Mouse (Mus musculus): ENCODE measurements around the gene Prpf40a.

The Prpf40a gene

DNA sequence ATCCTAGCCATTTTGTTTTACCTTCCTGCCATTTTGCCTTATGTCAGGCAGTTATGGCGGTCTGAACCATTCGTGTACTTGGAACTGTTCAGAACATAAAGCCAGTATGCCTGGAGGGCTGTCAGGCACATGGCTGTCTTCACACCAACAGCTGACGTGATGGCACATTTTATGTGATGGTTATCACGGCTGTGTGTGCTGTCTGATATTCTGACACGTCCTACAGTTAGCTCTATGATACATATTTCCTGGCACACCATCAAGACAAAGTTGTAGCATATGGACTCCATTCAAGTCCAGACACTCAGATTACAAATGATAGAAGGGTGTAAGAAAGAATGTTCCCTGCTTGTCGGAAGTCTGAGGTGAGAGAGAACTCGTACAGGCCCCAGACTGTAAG, 85.0 kb downstream of the Prpf40a start:
- in situ Hi-C loops (cut with MboI; ENCODE audit: low sequenced_read_pairs): no loop called here

DNA sequence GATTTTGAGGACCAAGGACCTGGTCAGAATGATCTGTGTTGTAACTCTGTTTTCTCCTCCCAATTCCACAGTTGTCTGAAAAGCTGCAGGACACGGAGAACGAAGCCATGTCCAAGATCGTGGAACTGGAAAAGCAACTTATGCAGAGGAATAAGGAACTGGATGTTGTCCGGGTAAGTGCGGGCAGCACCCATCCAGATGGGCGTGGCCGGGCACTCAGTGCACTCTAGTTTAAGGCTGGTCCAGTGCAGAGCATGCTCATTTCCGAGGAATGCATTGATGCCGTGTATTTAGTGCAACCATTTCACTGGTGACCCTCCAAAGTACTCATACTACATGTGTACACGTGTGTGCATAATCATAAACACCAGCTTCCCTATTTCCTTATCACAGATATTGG, 85.7 kb downstream of the Prpf40a start:
- in situ Hi-C loops (cut with MboI; ENCODE audit: low sequenced_read_pairs): no loop called here

DNA sequence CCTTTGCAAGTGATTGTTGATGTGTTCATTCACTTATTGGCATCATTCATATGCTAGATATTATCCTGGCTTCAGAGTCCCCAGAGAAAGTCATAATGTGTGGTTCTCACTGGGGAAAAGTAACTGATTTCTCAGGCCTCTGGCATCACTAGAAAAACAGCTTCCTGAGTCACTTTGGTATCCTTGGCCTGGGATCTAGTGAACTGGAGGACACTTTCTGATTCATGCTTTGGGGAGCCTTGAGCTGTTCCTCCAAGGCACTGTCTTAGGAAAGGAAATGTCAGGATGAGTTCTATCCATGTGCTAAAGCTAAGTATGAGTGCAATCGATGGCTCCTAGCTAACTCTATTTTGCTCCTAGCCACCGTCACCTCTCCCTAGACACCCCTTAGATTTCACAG, 88.2 kb downstream of the Prpf40a start:
- in situ Hi-C loops (cut with MboI; ENCODE audit: low sequenced_read_pairs): no loop called here

- in situ Hi-C loops (cut with MboI; ENCODE audit: low sequenced_read_pairs): no loop called here
Measured at GRCm38 (mm10) chr2:53101885-53102740, 89.0 kb downstream of the Prpf40a start.

DNA sequence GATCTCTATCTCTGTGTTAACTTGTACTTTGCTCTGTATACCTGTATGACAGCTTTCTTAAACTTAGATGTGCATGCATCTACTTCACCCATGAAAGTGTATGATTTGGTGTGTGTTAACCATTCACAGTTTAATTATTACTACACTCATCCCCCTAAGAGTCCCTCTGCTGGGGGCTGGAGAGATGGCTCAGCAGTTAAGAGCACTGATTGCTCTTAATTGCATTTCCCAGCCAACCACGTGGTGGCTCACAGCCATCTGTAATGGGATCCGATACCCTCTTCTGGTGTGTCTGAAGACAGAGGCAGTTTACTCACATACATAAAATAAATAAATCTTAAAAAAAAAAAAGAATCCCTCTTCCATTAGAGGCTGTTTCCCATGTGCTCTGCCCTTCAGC, 91.0 kb downstream of the Prpf40a start:
- in situ Hi-C loops (cut with MboI; ENCODE audit: low sequenced_read_pairs): no loop called here

DNA sequence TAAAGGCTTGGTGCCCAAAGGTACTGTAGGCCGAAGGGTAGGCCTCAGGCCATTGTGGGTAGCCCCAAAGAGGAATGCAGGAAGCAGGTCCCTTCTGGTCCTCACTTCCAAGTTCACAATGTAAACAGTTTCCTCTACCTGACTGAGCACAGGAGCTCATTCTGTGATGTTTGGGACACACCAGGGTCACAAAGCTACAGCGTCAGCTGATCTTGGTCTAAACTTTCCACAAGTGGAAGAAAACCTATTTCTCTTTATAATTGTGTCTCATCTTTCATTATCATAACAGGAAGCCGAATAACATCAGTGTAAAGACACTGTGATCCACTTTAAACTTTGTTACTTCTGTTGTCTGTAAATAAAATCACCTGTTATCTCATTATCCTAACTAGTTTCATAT, 95.6 kb downstream of the Prpf40a start:
- in situ Hi-C loops (cut with MboI; ENCODE audit: low sequenced_read_pairs): no loop called here

- in situ Hi-C loops (cut with MboI; ENCODE audit: low sequenced_read_pairs): no loop called here
Measured at GRCm38 (mm10) chr2:53095031-53095430, 96.1 kb downstream of the Prpf40a start.

DNA sequence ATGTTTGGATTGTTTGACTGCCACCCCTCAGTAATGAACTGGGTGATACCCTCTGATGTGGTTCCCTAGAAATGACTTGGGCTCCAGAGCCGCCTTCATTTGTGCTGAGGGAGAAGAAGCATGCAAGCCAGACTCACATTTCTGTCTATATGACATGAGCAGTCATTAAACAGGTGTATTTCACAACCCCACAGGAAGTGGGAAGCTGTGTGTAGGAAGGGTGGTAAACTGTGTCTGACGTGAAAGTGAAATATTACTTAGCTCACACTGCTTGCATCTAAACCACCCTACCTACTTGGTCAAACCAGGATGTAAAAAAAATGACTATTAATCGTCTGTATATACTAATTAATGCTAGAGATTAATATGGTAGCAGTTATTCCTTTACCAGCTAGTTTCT, 102.3 kb downstream of the Prpf40a start:
- in situ Hi-C loops (cut with MboI; ENCODE audit: low sequenced_read_pairs): loop anchor here (10.0 kb wide), 1 partner anchor 324 kb away; no protein-coding TSS in a partner anchor

DNA sequence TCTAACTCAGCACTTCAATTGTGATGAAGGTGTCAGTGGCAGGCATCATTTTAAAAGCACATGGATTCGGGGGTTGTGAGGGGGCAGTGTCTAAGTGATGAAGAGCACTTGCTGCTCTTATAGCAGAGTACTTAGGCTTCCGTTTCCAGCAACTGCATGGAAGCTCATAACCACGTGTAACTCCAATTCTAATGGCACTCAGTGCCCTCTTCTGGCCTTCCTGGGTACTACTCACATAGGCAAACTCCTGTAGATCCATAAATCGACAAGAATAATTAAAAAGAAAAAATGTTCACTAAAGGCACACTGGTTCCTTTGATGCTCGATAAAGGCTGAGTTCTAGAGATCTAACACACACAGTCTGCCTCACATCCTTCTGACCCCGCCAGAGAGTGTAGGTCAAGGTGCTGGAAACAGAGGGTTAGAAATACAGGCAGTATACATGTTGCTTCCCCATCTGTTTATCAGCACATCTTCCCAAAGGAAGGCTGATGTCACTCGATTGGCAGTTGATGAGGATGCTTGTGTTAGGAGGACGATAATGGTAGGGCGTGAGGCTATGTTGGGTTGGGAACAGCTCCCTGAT, 105.4 kb downstream of the Prpf40a start:
- in situ Hi-C loops (cut with MboI; ENCODE audit: low sequenced_read_pairs): loop anchor here (10.0 kb wide), 1 partner anchor 321 kb away; no protein-coding TSS in a partner anchor

All from CH12F3 (cell line).